Mouse (Mus musculus): ENCODE results near the gene Rai14. TPM values are rescaled to one million over a fixed set of nuclear protein-coding genes. Genes with fewer than 3 reads are reported as not detected.

Rai14 gene
- polyA plus RNA-seq, 1 experiment from 2014 or later = 66.4 TPM

- no peaks in the 10 kb centered on the region for H3K9me3 ChIP-seq (replicated peaks)
- no peaks in the 10 kb centered on the region for H3K27me3 ChIP-seq
- no peak overlapping the region for H3K27ac ChIP-seq
- no peak overlapping the region for H3K9ac ChIP-seq
- no peak overlapping the region for H3K4me2 ChIP-seq
- peaks cover 31% of the 10 kb centered on the region for H3K4me1 ChIP-seq
- no peaks in the 10 kb centered on the region; the same call in 1 of the 2 replicates for H3K36me3 ChIP-seq
- H3K4me3 ChIP-seq (replicated peaks) = no peak overlapping the region
- ATAC-seq (replicated peaks; ENCODE audit: low FRiP score) = no peak
- 78% methylated on average over 3 of the region's 3 CpGs for WGBS
These were observed 5.1 kb upstream of the Rai14 start for GRCm38 (mm10) chr15:10719511-10719910.

GRCm38 (mm10) chr15:10718763-10719162 is 4.3 kb upstream of the Rai14 start:
- whole genome bisulfite sequencing = 93% methylated on average over 10 of the region's 10 CpGs
- no peak overlapping the region for H3K27ac ChIP-seq

GRCm38 (mm10) chr15:10717284-10717683 is 2.9 kb upstream of the Rai14 start:
- no peaks in the 10 kb centered on the region for H3K9me3 ChIP-seq (replicated peaks)
- no peaks in the 10 kb centered on the region for H3K27me3 ChIP-seq
- H3K4me2 ChIP-seq = no peak overlapping the region
- peaks cover 30% of the 10 kb centered on the region for H3K4me1 ChIP-seq
- H3K36me3 ChIP-seq = no peaks in the 10 kb centered on the region; the same call in 1 of the 2 replicates
- no peak overlapping the region for H3K4me3 ChIP-seq (replicated peaks)
- 90% methylated on average over 1 of the region's 1 CpGs for WGBS
- no peak overlapping the region for H3K9ac ChIP-seq
- no peak for ATAC-seq (replicated peaks; ENCODE audit: low FRiP score)
- H3K27ac ChIP-seq = no peak overlapping the region

More at GRCm38 (mm10) chr15:10718763-10719162, 4.3 kb upstream of the Rai14 start:
- Histone ChIP-seq H3K4me2 (no peak overlapping the region), H3K9ac (no peak overlapping the region), H3K9me3 (replicated peaks) (no peaks in the 10 kb centered on the region), H3K36me3 (no peaks in the 10 kb centered on the region; the same call in 1 of the 2 replicates), H3K4me1 (peaks cover 31% of the 10 kb centered on the region), H3K4me3 (replicated peaks) (no peak overlapping the region), H3K27me3 (no peaks in the 10 kb centered on the region)
- ATAC-seq (replicated peaks; ENCODE audit: low FRiP score) = no peak

GRCm38 (mm10) chr15:10715966-10716365 is 1.5 kb upstream of the Rai14 start:
- H3K4me3 ChIP-seq (replicated peaks) = no peak overlapping the region
- no peaks in the 10 kb centered on the region; the same call in 1 of the 2 replicates for H3K36me3 ChIP-seq
- peaks cover 39% of the 10 kb centered on the region for H3K4me1 ChIP-seq
- H3K27me3 ChIP-seq = no peaks in the 10 kb centered on the region
- peak overlapping the region; percentile 92 for H3K4me2 ChIP-seq
- no peaks in the 10 kb centered on the region for H3K9me3 ChIP-seq (replicated peaks)
- H3K27ac ChIP-seq = no peak overlapping the region
- no peak overlapping the region for H3K9ac ChIP-seq
- WGBS = 37% methylated on average over 5 of the region's 5 CpGs
- ATAC-seq (replicated peaks; ENCODE audit: low FRiP score) = no peak

- Histone ChIP-seq H3K4me1 (peaks cover 40% of the 10 kb centered on the region), H3K36me3 (no peaks in the 10 kb centered on the region; the same call in 1 of the 2 replicates), H3K9me3 (replicated peaks) (no peaks in the 10 kb centered on the region), H3K27me3 (no peaks in the 10 kb centered on the region), H3K4me2 (peak overlapping the region; percentile 92), H3K9ac (peak overlapping the region; percentile 91), H3K27ac (peak overlapping the region; percentile 98), H3K4me3 (replicated peaks) (peak overlapping the region; percentile 70)
- peak; percentile 88 for ATAC-seq (replicated peaks; ENCODE audit: low FRiP score)
- WGBS = under 1% methylated on average over 10 of the region's 10 CpGs
These were observed 698 bp upstream of the Rai14 start for GRCm38 (mm10) chr15:10715139-10715505.

- 2% methylated on average over 35 of the region's 35 CpGs for WGBS
These were observed 653 bp downstream of the Rai14 start for GRCm38 (mm10) chr15:10713626-10714316.

GRCm38 (mm10) chr15:10713181-10713625 is 1.2 kb downstream of the Rai14 start:
- H3K9ac ChIP-seq = peak overlapping the region; percentile 91
- H3K36me3 ChIP-seq = peaks cover 19% of the 10 kb centered on the region
- no peaks in the 10 kb centered on the region for H3K27me3 ChIP-seq
- peak overlapping the region; percentile 98 for H3K27ac ChIP-seq
- peaks cover 44% of the 10 kb centered on the region for H3K4me1 ChIP-seq
- 7% methylated on average over 13 of the region's 13 CpGs for WGBS
- ATAC-seq (replicated peaks; ENCODE audit: low FRiP score) = no peak
- H3K4me3 ChIP-seq (replicated peaks) = peak overlapping the region; percentile 70
- no peaks in the 10 kb centered on the region for H3K9me3 ChIP-seq (replicated peaks)
- peak overlapping the region; percentile 92 for H3K4me2 ChIP-seq

More at GRCm38 (mm10) chr15:10713626-10714316, 653 bp downstream of the Rai14 start:
- peak overlapping the region; percentile 98 for H3K27ac ChIP-seq
- peaks cover 44% of the 10 kb centered on the region for H3K4me1 ChIP-seq
- no peaks in the 10 kb centered on the region for H3K9me3 ChIP-seq (replicated peaks)
- H3K36me3 ChIP-seq = peaks cover 13% of the 10 kb centered on the region
- peak overlapping the region; percentile 92 for H3K4me2 ChIP-seq
- peak overlapping the region; percentile 70 for H3K4me3 ChIP-seq (replicated peaks)
- ATAC-seq (replicated peaks; ENCODE audit: low FRiP score) = peak; percentile 37
- peak overlapping the region; percentile 91 for H3K9ac ChIP-seq
- no peaks in the 10 kb centered on the region for H3K27me3 ChIP-seq

GRCm38 (mm10) chr15:10712288-10712687 is 2.1 kb downstream of the Rai14 start:
- peaks cover 44% of the 10 kb centered on the region for H3K4me1 ChIP-seq
- no peak overlapping the region for H3K27ac ChIP-seq
- H3K4me3 ChIP-seq (replicated peaks) = peak overlapping the region; percentile 70
- H3K9me3 ChIP-seq (replicated peaks) = no peaks in the 10 kb centered on the region
- WGBS = 65% methylated on average over 3 of the region's 3 CpGs
- H3K4me2 ChIP-seq = peak overlapping the region; percentile 92
- H3K27me3 ChIP-seq = no peaks in the 10 kb centered on the region
- no peak for ATAC-seq (replicated peaks; ENCODE audit: low FRiP score)
- H3K9ac ChIP-seq = 0 out of 2 replicates have a peak overlapping the region, but pooled peaks have one; percentile 21
- peaks cover 28% of the 10 kb centered on the region for H3K36me3 ChIP-seq

GRCm38 (mm10) chr15:10711231-10711630 is 3.2 kb downstream of the Rai14 start:
- Histone ChIP-seq H3K36me3 (peaks cover 32% of the 10 kb centered on the region), H3K4me2 (peak overlapping the region; percentile 92; the same call in 1 of the 2 replicates), H3K4me3 (replicated peaks) (0 out of 2 replicates have a peak overlapping the region, but pooled peaks have one; percentile 2), H3K9me3 (replicated peaks) (no peaks in the 10 kb centered on the region), H3K4me1 (peaks cover 44% of the 10 kb centered on the region), H3K27me3 (no peaks in the 10 kb centered on the region), H3K27ac (no peak overlapping the region), H3K9ac (no peak overlapping the region)
- 66% methylated on average over 6 of the region's 6 CpGs for WGBS
- no peak for ATAC-seq (replicated peaks; ENCODE audit: low FRiP score)

GRCm38 (mm10) chr15:10708591-10709272 is 5.7 kb downstream of the Rai14 start:
- no peak for ATAC-seq (replicated peaks; ENCODE audit: low FRiP score)
- Histone ChIP-seq H3K4me2 (no peak overlapping the region), H3K4me3 (replicated peaks) (no peak overlapping the region), H3K9ac (no peak overlapping the region), H3K27ac (no peak overlapping the region), H3K9me3 (replicated peaks) (no peaks in the 10 kb centered on the region), H3K36me3 (peaks cover 32% of the 10 kb centered on the region), H3K27me3 (no peaks in the 10 kb centered on the region), H3K4me1 (peaks cover 36% of the 10 kb centered on the region)
- 90% methylated on average over 10 of the region's 10 CpGs for WGBS

- H3K4me1 ChIP-seq = peaks cover 28% of the 10 kb centered on the region
- no peak for ATAC-seq (replicated peaks; ENCODE audit: low FRiP score)
- H3K36me3 ChIP-seq = peaks cover 32% of the 10 kb centered on the region
- H3K27me3 ChIP-seq = no peaks in the 10 kb centered on the region
- no peak overlapping the region for H3K9ac ChIP-seq
- 91% methylated on average over 6 of the region's 6 CpGs for WGBS
- H3K9me3 ChIP-seq (replicated peaks) = no peaks in the 10 kb centered on the region
- no peak overlapping the region for H3K27ac ChIP-seq
- no peak overlapping the region for H3K4me3 ChIP-seq (replicated peaks)
- H3K4me2 ChIP-seq = no peak overlapping the region
These were observed 7.3 kb downstream of the Rai14 start for GRCm38 (mm10) chr15:10707109-10707508.

- Histone ChIP-seq H3K27ac (no peak overlapping the region), H3K36me3 (peaks cover 32% of the 10 kb centered on the region), H3K9ac (no peak overlapping the region), H3K4me3 (replicated peaks) (no peak overlapping the region), H3K4me1 (peaks cover 26% of the 10 kb centered on the region), H3K27me3 (no peaks in the 10 kb centered on the region), H3K4me2 (no peak overlapping the region), H3K9me3 (replicated peaks) (no peaks in the 10 kb centered on the region)
- 60% methylated on average over 8 of the region's 8 CpGs for WGBS
- no peak for ATAC-seq (replicated peaks; ENCODE audit: low FRiP score)
These were observed 8.0 kb downstream of the Rai14 start for GRCm38 (mm10) chr15:10706414-10706813.
